Mouse (Mus musculus): ENCODE measurements around the gene Stum. TPM values are rescaled to one million over a fixed set of nuclear protein-coding genes. Genes with fewer than 3 reads are reported as not detected.

Stum gene
- polyA plus RNA-seq, 1 experiment: 11.6 TPM

- DNase-seq (ENCODE audit: low read depth): peak; percentile 34
- TF ChIP-seq CTCF (IDR thresholded peaks at IDR 0.05; ENCODE audit: borderline replicate concordance, extremely low read depth, insufficient read depth, insufficient read length) (no peak), POLR2A (IDR thresholded peaks at IDR 0.05; ENCODE audit: borderline replicate concordance, extremely low read depth, insufficient read depth, insufficient read length, poor library complexity, severe bottlenecking) (no peak)
These were observed 22.6 kb downstream of the Stum start for GRCm38 (mm10) chr1:180460721-180461120.

DNA sequence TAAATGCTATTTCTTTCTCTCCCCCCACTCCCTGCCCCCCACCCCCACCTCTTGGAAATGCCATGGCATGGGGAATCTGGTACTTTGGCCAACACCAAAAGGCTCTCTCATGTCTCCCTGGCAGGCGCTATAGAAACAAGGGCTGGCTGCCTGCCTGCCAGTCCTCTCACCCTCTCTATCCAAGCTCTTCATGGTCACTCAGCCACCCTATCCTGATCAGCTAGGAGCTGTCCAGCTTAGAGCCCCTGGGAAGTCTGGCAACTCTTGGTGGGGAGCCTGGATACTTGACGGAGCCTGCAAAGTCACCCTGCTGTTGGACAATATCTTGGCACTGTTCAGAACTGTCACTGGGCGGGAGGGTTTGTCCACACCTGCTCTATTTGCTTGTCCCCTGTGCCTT is 24.6 kb downstream of the Stum start:
- TF ChIP-seq POLR2A (IDR thresholded peaks at IDR 0.05; ENCODE audit: borderline replicate concordance, extremely low read depth, insufficient read depth, insufficient read length, poor library complexity, severe bottlenecking) (no peak), CTCF (IDR thresholded peaks at IDR 0.05; ENCODE audit: borderline replicate concordance, extremely low read depth, insufficient read depth, insufficient read length) (no peak)
- DNase-seq (ENCODE audit: low read depth): peak; percentile 35

DNA sequence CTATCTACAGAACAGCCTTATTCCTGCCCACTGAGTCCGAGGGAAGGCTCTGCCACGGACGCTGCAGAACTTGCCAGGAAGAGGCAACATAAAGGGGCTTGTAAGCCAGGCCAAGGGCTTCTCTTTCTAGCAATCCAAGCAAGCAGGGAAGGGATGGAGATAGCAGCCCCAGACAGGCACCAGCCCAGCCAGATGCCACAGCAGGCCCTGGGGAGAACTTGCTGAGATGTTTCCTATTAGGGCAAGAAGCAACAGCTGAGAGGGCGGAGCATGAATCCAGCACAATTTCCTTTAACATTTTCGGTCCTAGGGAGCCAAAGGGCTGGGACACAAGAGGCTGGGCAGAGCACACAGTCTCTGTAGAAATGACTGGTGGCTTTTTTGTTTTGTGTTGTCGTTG is 25.0 kb downstream of the Stum start:
- DNase-seq (ENCODE audit: low read depth): peak; percentile 45

GRCm38 (mm10) chr1:180449641-180450040 is 33.7 kb downstream of the Stum start:
- TF ChIP-seq POLR2A (IDR thresholded peaks at IDR 0.05; ENCODE audit: borderline replicate concordance, extremely low read depth, insufficient read depth, insufficient read length, poor library complexity, severe bottlenecking): no peak
- no peak for TF ChIP-seq CTCF (IDR thresholded peaks at IDR 0.05; ENCODE audit: borderline replicate concordance, extremely low read depth, insufficient read depth, insufficient read length)
- DNase-seq (ENCODE audit: low read depth): no peak

More for the DNA sequence above, 25.0 kb downstream of the Stum start:
- TF ChIP-seq POLR2A (IDR thresholded peaks at IDR 0.05; ENCODE audit: borderline replicate concordance, extremely low read depth, insufficient read depth, insufficient read length, poor library complexity, severe bottlenecking) (no peak), CTCF (IDR thresholded peaks at IDR 0.05; ENCODE audit: borderline replicate concordance, extremely low read depth, insufficient read depth, insufficient read length) (no peak)

DNA sequence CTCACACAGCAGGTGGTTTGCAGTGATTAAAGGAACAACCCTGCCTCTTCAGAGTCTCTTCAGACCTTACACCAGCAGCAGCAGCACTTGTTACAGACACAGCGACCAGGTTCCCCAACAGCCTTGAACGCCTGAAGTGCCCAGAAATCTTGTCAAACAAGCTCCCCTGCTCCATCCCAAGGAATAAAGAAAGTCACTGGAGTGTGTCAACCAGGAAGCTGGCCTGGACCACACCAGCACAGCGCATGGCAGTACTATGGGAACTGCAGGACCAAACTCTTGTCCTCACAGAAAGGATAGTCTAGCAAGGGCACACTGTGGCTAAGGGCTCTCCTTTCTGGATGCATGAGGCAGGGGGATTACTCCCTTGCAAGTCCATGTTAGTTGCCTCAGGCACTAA is 38.9 kb downstream of the Stum start:
- DNase-seq (ENCODE audit: low read depth): no peak
- TF ChIP-seq CTCF (IDR thresholded peaks at IDR 0.05; ENCODE audit: borderline replicate concordance, extremely low read depth, insufficient read depth, insufficient read length): no peak
- TF ChIP-seq POLR2A (IDR thresholded peaks at IDR 0.05; ENCODE audit: borderline replicate concordance, extremely low read depth, insufficient read depth, insufficient read length, poor library complexity, severe bottlenecking): no peak

GRCm38 (mm10) chr1:180439496-180439895 is 43.8 kb downstream of the Stum start:
- no peak for DNase-seq (ENCODE audit: low read depth)
- TF ChIP-seq POLR2A (IDR thresholded peaks at IDR 0.05; ENCODE audit: borderline replicate concordance, extremely low read depth, insufficient read depth, insufficient read length, poor library complexity, severe bottlenecking) (no peak), CTCF (IDR thresholded peaks at IDR 0.05; ENCODE audit: borderline replicate concordance, extremely low read depth, insufficient read depth, insufficient read length) (no peak)

- TF ChIP-seq POLR2A (IDR thresholded peaks at IDR 0.05; ENCODE audit: borderline replicate concordance, extremely low read depth, insufficient read depth, insufficient read length, poor library complexity, severe bottlenecking) (no peak), CTCF (IDR thresholded peaks at IDR 0.05; ENCODE audit: borderline replicate concordance, extremely low read depth, insufficient read depth, insufficient read length) (no peak)
- DNase-seq (ENCODE audit: low read depth): no peak
These were observed 48.4 kb downstream of the Stum start for GRCm38 (mm10) chr1:180434925-180435324.

- DNase-seq (ENCODE audit: low read depth): peak; percentile 94
- TF ChIP-seq POLR2A (IDR thresholded peaks at IDR 0.05; ENCODE audit: borderline replicate concordance, extremely low read depth, insufficient read depth, insufficient read length, poor library complexity, severe bottlenecking) (no peak), CTCF (IDR thresholded peaks at IDR 0.05; ENCODE audit: borderline replicate concordance, extremely low read depth, insufficient read depth, insufficient read length) (peak; percentile 97)
These were observed 49.3 kb downstream of the Stum start for GRCm38 (mm10) chr1:180433796-180434566.

- DNase-seq (ENCODE audit: low read depth): peak; percentile 76
- TF ChIP-seq POLR2A (IDR thresholded peaks at IDR 0.05; ENCODE audit: borderline replicate concordance, extremely low read depth, insufficient read depth, insufficient read length, poor library complexity, severe bottlenecking) (no peak), CTCF (IDR thresholded peaks at IDR 0.05; ENCODE audit: borderline replicate concordance, extremely low read depth, insufficient read depth, insufficient read length) (no peak)
These were observed 50.2 kb downstream of the Stum start for GRCm38 (mm10) chr1:180433098-180433538.

DNA sequence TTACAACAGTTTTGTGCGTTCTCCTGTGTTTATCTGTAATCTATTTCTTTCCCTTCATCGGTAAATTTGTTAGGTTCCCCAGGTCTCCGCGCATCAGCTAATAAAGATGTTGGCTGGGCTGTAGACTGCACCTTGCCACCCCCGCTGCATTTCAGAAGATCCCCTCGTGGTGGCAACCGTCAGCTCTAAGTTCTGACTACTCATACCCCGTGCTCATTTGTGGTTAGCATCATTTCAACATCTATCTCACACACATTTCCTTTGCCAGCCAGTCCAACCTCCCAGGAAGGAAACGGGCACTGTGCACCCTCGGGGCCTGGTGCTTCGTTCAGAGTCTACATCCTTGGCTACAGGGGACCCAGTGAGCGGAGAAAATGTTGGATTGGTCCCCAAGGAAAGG is 51.5 kb downstream of the Stum start:
- peak; percentile 22 for DNase-seq (ENCODE audit: low read depth)
- TF ChIP-seq POLR2A (IDR thresholded peaks at IDR 0.05; ENCODE audit: borderline replicate concordance, extremely low read depth, insufficient read depth, insufficient read length, poor library complexity, severe bottlenecking) (no peak), CTCF (IDR thresholded peaks at IDR 0.05; ENCODE audit: borderline replicate concordance, extremely low read depth, insufficient read depth, insufficient read length) (peak; percentile 12; the same call in 1 of the 2 replicates)

GRCm38 (mm10) chr1:180429819-180430218 is 53.5 kb downstream of the Stum start:
- TF ChIP-seq CTCF (IDR thresholded peaks at IDR 0.05; ENCODE audit: borderline replicate concordance, extremely low read depth, insufficient read depth, insufficient read length) (no peak), POLR2A (IDR thresholded peaks at IDR 0.05; ENCODE audit: borderline replicate concordance, extremely low read depth, insufficient read depth, insufficient read length, poor library complexity, severe bottlenecking) (no peak)
- no peak for DNase-seq (ENCODE audit: low read depth)

GRCm38 (mm10) chr1:180428871-180429270 is 54.4 kb downstream of the Stum start:
- TF ChIP-seq CTCF (IDR thresholded peaks at IDR 0.05; ENCODE audit: borderline replicate concordance, extremely low read depth, insufficient read depth, insufficient read length) (no peak), POLR2A (IDR thresholded peaks at IDR 0.05; ENCODE audit: borderline replicate concordance, extremely low read depth, insufficient read depth, insufficient read length, poor library complexity, severe bottlenecking) (no peak)
- DNase-seq (ENCODE audit: low read depth): peak; percentile 14

All from brain, embryonic 14.5 days (tissue).